Mouse (Mus musculus): ENCODE measurements around the gene Lsm2.
"Not testable (repeated sequence)": the region's sequence is repeated elsewhere in the genome, so short reads cannot be mapped to it uniquely, and the experiment has no call there.

Lsm2 gene

GRCm38 (mm10) chr17:34955884-34956283 is 25.8 kb upstream of the Lsm2 start:
- CTCF ChIA-PET = no interaction called here

GRCm38 (mm10) chr17:34956340-34956739 is 25.3 kb upstream of the Lsm2 start:
- CTCF ChIA-PET = interaction anchor here (0.5 kb wide), 1 partner anchor 180 kb away, joined by 4 read pairs; no protein-coding TSS in a partner anchor

- CTCF ChIA-PET = interaction anchor here (0.7 kb wide), 1 partner anchor 52 kb away, joined by 3 read pairs; no protein-coding TSS in a partner anchor
These were observed 24.4 kb upstream of the Lsm2 start for GRCm38 (mm10) chr17:34957291-34957690.

GRCm38 (mm10) chr17:34957966-34958365 is 23.7 kb upstream of the Lsm2 start:
- CTCF ChIA-PET = not testable (repeated sequence)

GRCm38 (mm10) chr17:34958734-34959129 is 22.9 kb upstream of the Lsm2 start:
- CTCF ChIA-PET = not testable (repeated sequence)

GRCm38 (mm10) chr17:34959130-34959778 is 22.4 kb upstream of the Lsm2 start, which contains the start of gene Hspa1b:
Gene Hspa1b, minus strand, starts transcription at chr17:34959238.
- CTCF ChIA-PET = not testable (repeated sequence)

- CTCF ChIA-PET = interaction anchor here (0.6 kb wide), 2 partner anchors 13 to 548 kb away, joined by 3 to 9 read pairs; no protein-coding TSS in a partner anchor
These were observed 21.7 kb upstream of the Lsm2 start for GRCm38 (mm10) chr17:34959881-34960515.

GRCm38 (mm10) chr17:34960702-34961493 is 20.8 kb upstream of the Lsm2 start:
- CTCF ChIA-PET = interaction anchor here (0.6 kb wide), 2 partner anchors 12 to 549 kb away, joined by 3 to 9 read pairs; no protein-coding TSS in a partner anchor

GRCm38 (mm10) chr17:34962125-34962524 is 19.5 kb upstream of the Lsm2 start:
- CTCF ChIA-PET = interaction anchor here (0.5 to 0.7 kb wide), 2 partner anchors 46 to 110 kb away, joined by 3 to 9 read pairs; no protein-coding TSS in a partner anchor

- CTCF ChIA-PET = interaction anchor here (0.7 to 1.4 kb wide), 2 partner anchors 9 to 47 kb away, joined by 3 to 9 read pairs; partner anchors contain the start of genes Hspa1a and Hspa1l
These were observed 18.8 kb upstream of the Lsm2 start for GRCm38 (mm10) chr17:34962841-34963240.

GRCm38 (mm10) chr17:34964640-34965049 is 17.0 kb upstream of the Lsm2 start:
- CTCF ChIA-PET = no interaction called here

GRCm38 (mm10) chr17:34965627-34966026 is 16.0 kb upstream of the Lsm2 start:
- CTCF ChIA-PET = no interaction called here

- CTCF ChIA-PET = not testable (repeated sequence)
These were observed 11.8 kb upstream of the Lsm2 start, which contains the start of gene Gm20481 for GRCm38 (mm10) chr17:34969822-34970221. Gene Gm20481, plus strand, starts transcription at chr17:34969912.

GRCm38 (mm10) chr17:34970850-34971249 is 10.8 kb upstream of the Lsm2 start:
- CTCF ChIA-PET = not testable (repeated sequence)

GRCm38 (mm10) chr17:34971694-34972068 is 10.0 kb upstream of the Lsm2 start:
- CTCF ChIA-PET = interaction anchor here (1.2 kb wide), 1 partner anchor 9 kb away, joined by 3 read pairs; no protein-coding TSS in a partner anchor

- CTCF ChIA-PET = interaction anchor here (1.2 kb wide), 1 partner anchor 9 kb away, joined by 3 read pairs; no protein-coding TSS in a partner anchor
These were observed 9.5 kb upstream of the Lsm2 start, which contains the start of the genes Hspa1a and Hspa1l for GRCm38 (mm10) chr17:34972069-34972749. Gene Hspa1a, minus strand, starts transcription at chr17:34972156. Gene Hspa1l, plus strand, starts transcription at chr17:34972703.

- CTCF ChIA-PET = no interaction called here
These were observed 5.8 kb upstream of the Lsm2 start for GRCm38 (mm10) chr17:34975581-34976492.

- CTCF ChIA-PET = no interaction called here
These were observed 4.7 kb upstream of the Lsm2 start for GRCm38 (mm10) chr17:34977000-34977399.

- CTCF ChIA-PET = interaction anchor here (0.6 kb wide), 1 partner anchor 53 kb away, joined by 3 read pairs; no protein-coding TSS in a partner anchor
These were observed 3.4 kb upstream of the Lsm2 start for GRCm38 (mm10) chr17:34978239-34978638.

- CTCF ChIA-PET = no interaction called here
These were observed 2.0 kb upstream of the Lsm2 start for GRCm38 (mm10) chr17:34979631-34980030.

Data from spleen, embryonic (tissue).